Mouse (Mus musculus): Measurements from ENCODE around the gene Dlx3. TPM values are rescaled to one million over a fixed set of nuclear protein-coding genes. Genes with fewer than 3 reads are reported as not detected.
A peak's percentile ranks its signal among the peaks of the same experiment; 100 is the strongest.

Dlx3 gene
- total and polyA plus RNA-seq, 2 experiments from 2014 or later = 0.23 to 0.37 TPM

GRCm38 (mm10) chr11:95159763-95160371 is 39.9 kb downstream of the Dlx3 start:
- ATAC-seq = no peak
- Histone ChIP-seq H3K4me1 (ENCODE audit: insufficient read depth, low read length) (no peaks in the 10 kb centered on the region), H3K27ac (no peak overlapping the region), H3K9ac (replicated peaks; ENCODE audit: low read length) (no peak overlapping the region), H3K9me3 (ENCODE audit: low read length) (no peaks in the 10 kb centered on the region), H3K4me2 (ENCODE audit: low read depth, low read length) (no peak overlapping the region), H3K36me3 (ENCODE audit: insufficient read depth, low read length) (no peaks in the 10 kb centered on the region), H3K4me3 (ENCODE audit: low read length) (no peak overlapping the region), H3K27me3 (ENCODE audit: insufficient read depth, low read length) (no peaks in the 10 kb centered on the region)
- no peak for TF ChIP-seq CTCF (IDR thresholded peaks at IDR 0.05; ENCODE audit: low read depth)
- WGBS = 90% methylated on average over 8 of the region's 8 CpGs
- DNase-seq (ENCODE audit: low spot score) = no peak

- no peak overlapping the region for H3K27ac ChIP-seq
- H3K9ac ChIP-seq (replicated peaks; ENCODE audit: low read length) = no peak overlapping the region
- no peak for DNase-seq (ENCODE audit: low spot score)
- no peaks in the 10 kb centered on the region for H3K4me1 ChIP-seq (ENCODE audit: insufficient read depth, low read length)
- 45% methylated on average over 7 of the region's 7 CpGs for WGBS
- no peak overlapping the region for H3K4me2 ChIP-seq (ENCODE audit: low read depth, low read length)
- no peaks in the 10 kb centered on the region for H3K36me3 ChIP-seq (ENCODE audit: insufficient read depth, low read length)
- H3K27me3 ChIP-seq (ENCODE audit: insufficient read depth, low read length) = no peaks in the 10 kb centered on the region
- no peaks in the 10 kb centered on the region for H3K9me3 ChIP-seq (ENCODE audit: low read length)
- no peak overlapping the region for H3K4me3 ChIP-seq (ENCODE audit: low read length)
- TF ChIP-seq CTCF (IDR thresholded peaks at IDR 0.05; ENCODE audit: low read depth) = peak; percentile 27; the same call in 1 of the 2 replicates
- no peak for ATAC-seq
Measured at GRCm38 (mm10) chr11:95160693-95161092, 40.8 kb downstream of the Dlx3 start.

DNA sequence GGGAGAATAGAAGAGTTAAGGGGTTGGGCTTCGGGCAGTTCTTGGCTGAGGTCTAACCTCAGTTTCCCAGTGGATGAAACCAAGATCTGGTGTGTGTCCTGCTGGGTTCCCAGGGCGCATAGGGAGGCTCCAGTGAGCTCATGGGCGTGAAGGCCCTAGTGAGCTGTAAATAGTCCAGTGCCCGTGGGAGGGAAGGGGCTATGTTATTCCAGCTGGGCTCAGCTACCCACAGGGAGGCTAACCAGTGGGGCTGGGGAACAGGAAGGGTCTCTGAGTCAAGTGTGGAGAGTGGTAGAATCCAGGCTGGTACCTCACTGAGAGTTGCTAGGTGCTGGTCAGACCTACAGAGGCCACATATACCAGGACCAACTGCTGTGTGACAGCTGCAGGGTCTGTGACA is 41.8 kb downstream of the Dlx3 start:
- Histone ChIP-seq H3K36me3 (ENCODE audit: insufficient read depth, low read length) (no peaks in the 10 kb centered on the region), H3K4me1 (ENCODE audit: insufficient read depth, low read length) (no peaks in the 10 kb centered on the region), H3K4me3 (ENCODE audit: low read length) (no peak overlapping the region), H3K9ac (replicated peaks; ENCODE audit: low read length) (no peak overlapping the region), H3K4me2 (ENCODE audit: low read depth, low read length) (no peak overlapping the region), H3K27ac (no peak overlapping the region), H3K27me3 (ENCODE audit: insufficient read depth, low read length) (no peaks in the 10 kb centered on the region), H3K9me3 (ENCODE audit: low read length) (no peaks in the 10 kb centered on the region)
- WGBS = 62% methylated on average over 4 of the region's 4 CpGs
- TF ChIP-seq CTCF (IDR thresholded peaks at IDR 0.05; ENCODE audit: low read depth) = no peak
- DNase-seq (ENCODE audit: low spot score) = no peak
- no peak for ATAC-seq

DNA sequence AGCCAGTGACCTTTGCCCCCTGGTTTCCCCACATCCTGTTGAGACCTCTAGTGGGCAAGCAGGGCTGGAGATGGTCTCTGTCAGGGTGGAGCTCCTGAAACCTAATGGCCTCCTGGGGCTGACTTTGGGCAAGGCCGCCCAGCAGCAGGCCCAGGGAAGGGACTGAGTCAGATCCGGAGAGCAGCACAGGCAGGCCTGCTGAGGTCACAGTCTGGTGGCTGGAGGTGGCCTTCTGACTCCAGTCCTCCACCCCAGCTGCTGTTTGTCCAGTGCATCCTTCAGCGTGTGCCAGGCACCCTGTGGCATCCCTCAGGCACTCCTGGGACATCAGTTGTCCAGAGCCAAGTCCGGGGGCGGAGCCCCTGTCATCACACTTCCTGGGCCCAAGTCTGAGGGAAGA is 45.9 kb downstream of the Dlx3 start:
- Histone ChIP-seq H3K4me2 (ENCODE audit: low read depth, low read length) (no peak overlapping the region), H3K4me1 (ENCODE audit: insufficient read depth, low read length) (no peaks in the 10 kb centered on the region), H3K36me3 (ENCODE audit: insufficient read depth, low read length) (no peaks in the 10 kb centered on the region), H3K27ac (no peak overlapping the region), H3K27me3 (ENCODE audit: insufficient read depth, low read length) (no peaks in the 10 kb centered on the region), H3K4me3 (ENCODE audit: low read length) (no peak overlapping the region), H3K9ac (replicated peaks; ENCODE audit: low read length) (no peak overlapping the region), H3K9me3 (ENCODE audit: low read length) (no peaks in the 10 kb centered on the region)
- no peak for TF ChIP-seq CTCF (IDR thresholded peaks at IDR 0.05; ENCODE audit: low read depth)
- no peak for DNase-seq (ENCODE audit: low spot score)
- no peak for ATAC-seq
- 80% methylated on average over 5 of the region's 5 CpGs for WGBS

Other genes starting within 250 kb of the Dlx3 start
- gene Col1a1, start 183.9 kb upstream of the Dlx3 start, total RNA-seq (2014; rRNA removed) = 48.3 and 53.0 TPM in 2 replicates
- 56.5 and 73.3 TPM in 2 replicates for gene Col1a1, start 183.9 kb upstream of the Dlx3 start, polyA plus RNA-seq (2015; fragmentation: Nextera tagmentation; extraction: Ambion mirVana)
- not detected in 2 replicates for gene Hils1, start 152.5 kb upstream of the Dlx3 start, total RNA-seq (2014; rRNA removed)
- not detected in 2 replicates for gene Hils1, start 152.5 kb upstream of the Dlx3 start, polyA plus RNA-seq (2015; fragmentation: Nextera tagmentation; extraction: Ambion mirVana)
- gene Sgca, start 143.8 kb upstream of the Dlx3 start, total RNA-seq (2014; rRNA removed) = 0.36 and 0.52 TPM in 2 replicates
- 0.26 and 0.28 TPM in 2 replicates for gene Sgca, start 143.8 kb upstream of the Dlx3 start, polyA plus RNA-seq (2015; fragmentation: Nextera tagmentation; extraction: Ambion mirVana)
- gene Ppp1r9b, start 129.1 kb upstream of the Dlx3 start, total RNA-seq (2014; rRNA removed) = 170 and 190 TPM in 2 replicates
- 18.8 and 19.4 TPM in 2 replicates for gene Ppp1r9b, start 129.1 kb upstream of the Dlx3 start, polyA plus RNA-seq (2015; fragmentation: Nextera tagmentation; extraction: Ambion mirVana)
- 216 and 223 TPM in 2 replicates for gene Samd14, start 110.2 kb upstream of the Dlx3 start, total RNA-seq (2014; rRNA removed)
- 128 and 137 TPM in 2 replicates for gene Samd14, start 110.2 kb upstream of the Dlx3 start, polyA plus RNA-seq (2015; fragmentation: Nextera tagmentation; extraction: Ambion mirVana)
- gene Pdk2, start 78.8 kb upstream of the Dlx3 start, total RNA-seq (2014; rRNA removed) = 25.0 and 32.0 TPM in 2 replicates
- gene Pdk2, start 78.8 kb upstream of the Dlx3 start, polyA plus RNA-seq (2015; fragmentation: Nextera tagmentation; extraction: Ambion mirVana) = 46.8 and 49.0 TPM in 2 replicates
- gene Itga3, start 43.3 kb upstream of the Dlx3 start, total RNA-seq (2014; rRNA removed) = 55.4 and 68.8 TPM in 2 replicates
- 13.2 and 14.4 TPM in 2 replicates for gene Itga3, start 43.3 kb upstream of the Dlx3 start, polyA plus RNA-seq (2015; fragmentation: Nextera tagmentation; extraction: Ambion mirVana)
- 0.52 and 0.68 TPM in 2 replicates for gene Dlx4, start 26.1 kb downstream of the Dlx3 start, total RNA-seq (2014; rRNA removed)
- 0.29 and 0.43 TPM in 2 replicates for gene Dlx4, start 26.1 kb downstream of the Dlx3 start, polyA plus RNA-seq (2015; fragmentation: Nextera tagmentation; extraction: Ambion mirVana)
- not detected in 2 replicates for gene Tac4, start 141.4 kb downstream of the Dlx3 start, total RNA-seq (2014; rRNA removed)
- gene Tac4, start 141.4 kb downstream of the Dlx3 start, polyA plus RNA-seq (2015; fragmentation: Nextera tagmentation; extraction: Ambion mirVana) = not detected in 2 replicates
- 64.4 and 69.0 TPM in 2 replicates for gene Kat7, start 190.1 kb downstream of the Dlx3 start, total RNA-seq (2014; rRNA removed)
- 59.0 and 66.6 TPM in 2 replicates for gene Kat7, start 190.1 kb downstream of the Dlx3 start, polyA plus RNA-seq (2015; fragmentation: Nextera tagmentation; extraction: Ambion mirVana)
- 5.6 and 10.7 TPM in 2 replicates for gene Fam117a, start 216.9 kb downstream of the Dlx3 start, total RNA-seq (2014; rRNA removed)
- 1.9 and 2.8 TPM in 2 replicates for gene Fam117a, start 216.9 kb downstream of the Dlx3 start, polyA plus RNA-seq (2015; fragmentation: Nextera tagmentation; extraction: Ambion mirVana)

Measured in hindbrain, postnatal 0 days (tissue).